Mouse (Mus musculus): ENCODE measurements at regions not wholly inside any gene's neighbourhood (a gene's known extent, or its start where the extent isn't known, plus 50 kb on each side); places are given as distances from the start of the nearest gene placed in this dataset.
A peak's percentile ranks its signal among the peaks of the same experiment; 100 is the strongest.

- no peak for DNase-seq (ENCODE audit: low spot score in 2 of 2)
Measured at GRCm38 (mm10) chr11:27833736-27834135, 505.9 kb downstream of the Gm6685 start.

GRCm38 (mm10) chr11:27799826-27800620 lies 539.6 kb downstream of the Gm6685 start:
- DNase-seq (ENCODE audit: low spot score in 2 of 2) = no peak

- no peak for DNase-seq (ENCODE audit: low spot score in 2 of 2)
Measured at GRCm38 (mm10) chr11:27753913-27754218, 585.8 kb downstream of the Gm6685 start.

- DNase-seq (ENCODE audit: low spot score in 2 of 2) = peak; percentile 11 to 16
Measured at GRCm38 (mm10) chr11:27753212-27753912, 586.3 kb downstream of the Gm6685 start.

GRCm38 (mm10) chr11:27726109-27726508 lies 613.6 kb downstream of the Gm6685 start:
- DNase-seq (ENCODE audit: low spot score in 2 of 2) = no peak

GRCm38 (mm10) chr11:27721346-27721745 lies 618.3 kb downstream of the Gm6685 start:
- peak in 1 of 2 experiments; percentile 5 for DNase-seq (ENCODE audit: low spot score in 2 of 2)

- no peak for DNase-seq (ENCODE audit: low spot score in 2 of 2)
Measured at GRCm38 (mm10) chr11:27672436-27672835, 667.2 kb downstream of the Gm6685 start.

Measured in frontal cortex, postnatal 25 days (tissue).